Mouse (Mus musculus): Measurements from ENCODE around the gene Hfe. TPM values are rescaled to one million over a fixed set of nuclear protein-coding genes. Genes with fewer than 3 reads are reported as not detected.
"Not testable (repeated sequence)": the region's sequence is repeated elsewhere in the genome, so short reads cannot be mapped to it uniquely, and the experiment has no call there.

Gene Hfe
- total RNA-seq, 2 experiments from 2014 or later: 25.6 to 25.7 TPM

DNA sequence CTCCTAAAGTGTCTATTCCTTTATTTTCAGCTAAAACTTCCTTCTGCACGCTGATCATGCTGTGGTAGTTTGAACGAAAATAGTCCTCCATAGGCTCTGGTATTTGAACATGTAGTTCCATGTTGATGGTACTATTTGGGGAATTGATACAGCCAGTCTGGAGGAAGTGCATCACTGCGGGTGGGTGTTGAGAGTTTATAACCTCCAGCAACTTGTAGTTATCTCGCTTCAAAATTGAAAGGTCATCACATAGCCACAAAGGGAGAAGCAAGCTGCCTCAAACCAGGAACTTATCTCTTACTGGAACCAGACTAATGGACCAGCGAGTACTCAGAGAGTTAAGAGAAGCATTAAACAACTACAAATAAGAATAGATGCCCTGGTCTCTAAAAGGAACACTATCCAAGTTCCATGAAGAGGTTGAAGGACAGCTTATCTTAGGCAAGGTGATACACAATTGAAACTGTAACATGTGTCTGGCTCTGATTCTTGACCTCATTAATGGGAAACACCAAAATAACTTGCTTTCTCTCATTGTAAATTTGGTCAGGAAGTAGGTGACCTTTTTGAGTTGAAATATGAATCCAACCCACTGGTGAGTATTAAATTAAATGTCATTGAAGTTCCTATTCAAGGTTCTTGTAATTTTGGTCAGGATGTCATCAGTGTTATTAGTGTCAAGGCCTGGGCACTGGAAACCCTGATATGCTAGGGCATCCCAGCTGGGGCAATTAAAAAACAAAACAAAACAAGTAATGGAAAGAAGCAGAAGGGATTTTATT, 5.8 kb upstream of the Hfe start:
- no peak for DNase-seq (ENCODE audit: low spot score)

DNA sequence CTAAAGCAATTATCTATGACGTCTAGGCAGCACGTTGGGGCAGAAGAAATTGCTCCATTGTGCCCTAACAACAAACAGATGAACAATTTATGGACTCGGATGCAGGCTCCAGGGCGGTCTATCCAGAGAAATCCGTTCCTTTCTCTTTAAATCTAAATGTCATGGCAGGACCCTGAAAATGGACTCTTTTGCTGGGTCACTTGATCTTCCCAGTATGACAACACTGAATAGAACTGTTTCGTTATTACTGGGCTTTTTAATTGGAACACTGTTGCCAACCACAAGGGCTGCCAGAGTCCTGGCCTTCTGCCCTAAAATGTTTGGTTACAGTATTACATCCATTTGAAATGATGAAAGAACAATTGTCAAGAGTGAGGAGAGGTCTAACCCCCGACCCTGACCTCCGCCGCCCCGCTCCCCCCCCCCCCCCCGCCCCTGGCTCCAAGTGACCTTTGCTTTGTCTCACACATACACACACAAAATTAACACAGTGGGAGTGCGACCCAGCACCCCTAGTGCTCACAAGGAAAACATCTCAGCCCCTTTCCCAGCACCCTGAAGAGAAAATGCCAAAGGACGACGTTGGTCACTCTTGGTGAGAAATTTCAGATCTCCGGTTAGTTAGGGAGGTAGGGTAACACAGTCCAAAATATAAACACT, 810 bp downstream of the Hfe start:
- DNase-seq (ENCODE audit: low spot score): no peak

DNA sequence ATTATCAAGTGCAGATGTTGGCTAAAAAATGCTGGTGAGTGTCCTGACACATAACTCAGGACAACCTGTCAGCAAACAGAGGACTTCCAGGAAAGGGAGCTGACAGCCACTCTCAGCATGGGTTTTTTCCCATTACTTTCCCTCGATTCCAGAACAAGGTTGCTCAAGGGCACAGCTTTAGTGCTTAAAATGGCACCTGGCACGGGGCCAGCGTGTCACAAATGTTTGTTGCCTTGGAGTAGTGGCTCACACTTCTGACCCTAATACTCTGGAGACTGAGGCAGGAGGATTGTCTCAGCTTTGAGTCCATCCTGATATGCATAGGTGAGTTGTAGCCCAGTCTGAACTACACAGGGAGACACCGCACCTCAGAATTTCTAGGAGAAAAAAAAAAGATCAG, 2.0 kb downstream of the Hfe start:
- no peak for DNase-seq (ENCODE audit: low spot score)

DNA sequence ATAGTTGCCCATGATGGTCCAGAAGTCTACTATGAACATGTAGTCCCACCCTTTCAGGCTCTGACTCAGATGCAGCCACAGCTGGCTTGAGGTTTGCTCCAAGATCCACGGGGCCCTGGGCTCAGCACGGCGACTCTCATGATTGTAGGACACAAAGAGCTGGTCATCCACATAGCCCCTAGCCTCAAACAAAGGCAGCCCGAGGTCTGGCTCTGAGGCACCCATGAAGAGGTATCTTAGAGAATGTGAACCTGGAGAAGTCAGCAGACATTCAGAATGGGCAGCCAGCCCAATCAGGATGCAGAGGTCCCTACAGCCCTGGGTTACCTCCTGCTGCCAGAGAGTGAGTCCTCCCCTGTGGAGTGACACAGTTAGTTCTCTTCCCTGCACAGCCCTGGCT, 2.6 kb downstream of the Hfe start:
- no peak for DNase-seq (ENCODE audit: low spot score)

DNA sequence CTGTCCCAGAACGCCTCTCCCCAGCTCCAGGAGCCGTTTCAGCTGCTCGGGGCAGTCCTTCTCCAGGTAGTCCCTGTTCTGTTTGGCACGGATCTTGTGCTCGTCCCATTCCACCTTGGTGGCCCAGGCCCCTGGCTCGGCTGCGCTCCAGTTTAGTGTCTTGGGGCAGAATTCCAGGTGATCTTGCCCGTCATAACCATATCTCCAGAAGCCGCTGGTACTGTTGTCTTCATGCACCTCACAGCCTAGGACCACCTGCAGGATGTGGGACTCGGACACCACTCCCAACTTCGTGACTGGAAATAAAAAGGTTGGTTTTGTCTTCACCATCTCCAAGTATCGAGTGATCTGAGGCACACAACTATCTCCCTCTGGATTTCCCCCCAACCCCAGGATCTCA, 3.9 kb downstream of the Hfe start:
- DNase-seq (ENCODE audit: low spot score): no peak

DNA sequence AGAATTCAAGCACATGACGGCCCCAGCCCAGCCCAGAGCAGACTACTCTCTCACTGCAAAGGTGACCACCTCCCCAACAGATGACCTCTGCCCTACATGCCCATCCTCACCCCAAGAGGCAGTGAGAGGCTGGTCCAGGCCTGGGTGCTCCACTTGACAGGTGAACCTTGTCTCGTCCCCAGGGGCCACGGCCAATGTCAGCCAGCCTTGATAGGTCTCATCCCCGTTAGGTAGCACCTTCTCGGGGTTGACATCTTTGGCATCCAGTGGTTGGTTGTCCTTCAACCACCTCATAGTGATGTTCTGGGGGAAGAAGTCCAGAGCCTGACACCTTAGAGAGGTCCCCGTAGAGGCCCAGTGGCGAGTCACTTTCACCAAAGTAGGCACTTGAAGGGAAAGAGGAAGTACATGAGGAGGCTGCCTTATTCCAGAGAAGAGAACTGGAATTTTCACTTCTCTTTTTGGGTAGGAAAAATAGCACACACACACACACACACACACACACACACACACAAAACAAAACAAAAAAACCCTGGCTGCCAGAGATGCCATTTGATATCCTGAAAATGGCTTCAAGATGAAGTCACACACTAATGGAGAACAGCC, 4.8 kb downstream of the Hfe start:
- DNase-seq (ENCODE audit: low spot score): no peak

DNA sequence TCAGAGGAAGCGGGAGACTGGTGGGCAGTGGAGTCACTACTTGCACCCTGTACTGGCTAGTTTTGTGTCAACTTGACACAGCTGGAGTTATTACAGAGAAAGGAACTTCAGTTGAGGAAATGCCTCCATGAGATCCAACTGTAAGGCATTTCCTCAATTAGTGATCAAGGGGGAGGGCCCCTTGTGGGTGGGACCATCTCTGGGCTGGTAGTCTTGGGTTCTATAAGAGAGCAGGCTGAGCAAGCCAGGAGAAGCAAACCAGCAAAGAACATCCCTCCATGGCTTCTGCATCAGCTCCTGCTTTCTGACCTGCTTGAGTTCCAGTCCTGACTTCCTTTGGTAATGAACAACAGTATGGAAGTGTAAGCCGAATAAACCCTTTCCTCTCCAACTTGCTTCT, 7.9 kb downstream of the Hfe start:
- not testable (repeated sequence) for DNase-seq (ENCODE audit: low spot score)

DNA sequence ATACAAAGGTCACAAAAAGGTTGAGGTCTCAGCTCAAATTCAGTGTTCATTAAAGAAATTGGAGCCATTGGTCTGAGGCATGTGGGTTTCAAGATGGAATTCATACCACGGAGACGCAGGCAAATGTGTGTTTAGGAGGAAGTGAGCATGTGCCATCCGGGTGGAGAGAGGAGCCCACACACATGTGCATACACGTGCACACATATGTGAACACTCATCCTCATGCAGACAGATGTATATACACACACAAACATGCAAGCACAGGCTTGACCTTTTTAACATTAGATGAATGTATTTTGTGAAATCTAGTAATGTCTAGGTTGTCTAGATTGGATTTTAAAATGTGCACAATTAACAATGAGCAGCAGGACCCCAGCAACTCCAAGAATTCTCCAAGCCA, 8.4 kb downstream of the Hfe start:
- DNase-seq (ENCODE audit: low spot score): no peak

DNA sequence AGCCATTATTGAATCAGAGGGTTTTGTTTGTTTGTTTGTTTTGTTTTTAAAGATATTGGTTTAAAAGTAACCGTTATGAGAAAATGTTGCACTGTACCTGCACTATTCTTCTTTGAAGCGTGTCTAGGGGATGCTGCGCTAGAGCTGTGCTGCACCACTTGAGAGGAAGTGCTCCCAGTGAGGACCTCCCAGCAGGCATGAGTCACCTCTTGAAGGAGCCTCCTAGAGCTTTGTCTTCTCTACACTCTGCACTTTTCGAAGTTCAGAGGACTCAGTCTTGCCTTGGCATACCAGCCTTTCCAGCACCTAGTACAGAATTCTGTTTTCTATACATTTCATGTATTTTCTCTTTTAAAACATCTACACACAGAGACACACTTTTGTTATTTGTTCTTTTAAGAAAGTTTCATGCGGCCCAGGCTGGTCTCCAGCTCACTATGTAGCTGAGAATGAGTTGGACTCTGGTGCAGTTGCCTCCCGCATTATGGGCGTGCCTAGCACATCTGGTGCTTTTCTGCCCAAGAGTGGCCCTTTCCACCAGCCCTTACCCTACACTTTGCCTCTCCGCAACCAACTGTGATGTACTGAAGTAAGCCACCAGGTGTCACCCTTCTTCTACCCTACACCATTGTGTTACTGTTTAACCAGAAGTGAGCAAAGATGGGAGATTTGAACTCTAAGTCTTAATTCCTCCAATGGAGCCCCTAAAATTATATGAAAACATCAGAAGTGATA, 9.7 kb downstream of the Hfe start:
- peak; percentile 83 for DNase-seq (ENCODE audit: low spot score)

DNA sequence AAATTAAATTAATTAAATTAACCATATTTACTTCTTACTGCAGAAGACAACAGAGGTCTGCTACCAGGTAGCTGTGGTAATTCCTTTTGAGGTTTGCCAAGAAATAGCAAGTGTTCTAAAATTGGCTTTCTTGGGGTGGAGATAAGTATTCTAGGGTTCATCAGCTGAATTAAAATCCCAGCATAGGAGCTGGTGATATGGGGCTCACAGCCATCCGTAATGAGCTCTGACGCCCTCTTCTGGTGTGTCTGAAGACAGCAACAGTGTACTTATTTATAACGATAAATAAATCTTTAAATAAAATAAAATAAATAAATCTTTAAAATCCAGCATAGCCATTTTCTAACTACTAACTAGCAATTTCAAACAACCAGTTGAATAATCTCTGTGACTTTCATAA, 10.9 kb downstream of the Hfe start:
- no peak for DNase-seq (ENCODE audit: low spot score)

DNA sequence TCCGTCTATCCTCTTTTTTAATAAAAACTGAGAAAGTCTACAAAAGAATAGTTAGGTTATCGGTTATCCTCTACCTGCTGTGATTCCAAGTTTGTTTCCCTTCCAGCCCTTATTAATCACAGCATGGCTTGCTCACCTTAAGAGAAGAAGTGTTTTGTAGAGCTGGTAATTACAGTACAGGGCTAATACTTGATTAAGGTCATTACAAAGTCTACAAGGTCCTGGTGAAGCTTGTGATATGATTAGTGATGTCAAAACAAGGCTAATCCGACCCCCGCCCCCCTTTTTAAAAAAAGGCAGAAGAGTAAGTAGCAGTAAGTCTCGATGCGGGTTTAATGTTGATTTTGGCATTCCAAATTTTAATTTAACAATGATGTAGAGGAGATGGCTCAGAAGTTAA, 11.7 kb downstream of the Hfe start:
- no peak for DNase-seq (ENCODE audit: low spot score)

DNA sequence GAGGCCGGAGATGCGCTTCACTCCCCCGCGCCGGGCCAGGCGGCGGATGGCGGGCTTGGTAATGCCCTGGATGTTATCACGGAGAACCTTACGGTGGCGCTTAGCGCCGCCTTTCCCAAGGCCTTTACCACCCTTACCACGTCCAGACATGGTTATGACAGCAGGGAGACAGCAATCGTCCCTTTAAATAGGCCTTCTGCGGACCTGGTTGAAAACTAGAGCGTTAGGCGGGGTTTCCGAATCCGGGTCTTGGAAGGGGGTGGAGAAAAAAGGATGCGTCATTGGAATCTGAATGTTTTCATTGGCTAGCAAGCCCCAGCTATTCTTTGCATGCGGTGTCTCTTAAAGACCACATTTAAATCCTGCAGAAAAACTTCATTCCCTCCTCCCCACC, 12.4 kb downstream of the Hfe start, which contains the start of gene Hist1h4c:
Hist1h4c (minus strand) TSS at position 155 of the 394 bp plus-strand sequence.
- DNase-seq (ENCODE audit: low spot score): peak; percentile 100

DNA sequence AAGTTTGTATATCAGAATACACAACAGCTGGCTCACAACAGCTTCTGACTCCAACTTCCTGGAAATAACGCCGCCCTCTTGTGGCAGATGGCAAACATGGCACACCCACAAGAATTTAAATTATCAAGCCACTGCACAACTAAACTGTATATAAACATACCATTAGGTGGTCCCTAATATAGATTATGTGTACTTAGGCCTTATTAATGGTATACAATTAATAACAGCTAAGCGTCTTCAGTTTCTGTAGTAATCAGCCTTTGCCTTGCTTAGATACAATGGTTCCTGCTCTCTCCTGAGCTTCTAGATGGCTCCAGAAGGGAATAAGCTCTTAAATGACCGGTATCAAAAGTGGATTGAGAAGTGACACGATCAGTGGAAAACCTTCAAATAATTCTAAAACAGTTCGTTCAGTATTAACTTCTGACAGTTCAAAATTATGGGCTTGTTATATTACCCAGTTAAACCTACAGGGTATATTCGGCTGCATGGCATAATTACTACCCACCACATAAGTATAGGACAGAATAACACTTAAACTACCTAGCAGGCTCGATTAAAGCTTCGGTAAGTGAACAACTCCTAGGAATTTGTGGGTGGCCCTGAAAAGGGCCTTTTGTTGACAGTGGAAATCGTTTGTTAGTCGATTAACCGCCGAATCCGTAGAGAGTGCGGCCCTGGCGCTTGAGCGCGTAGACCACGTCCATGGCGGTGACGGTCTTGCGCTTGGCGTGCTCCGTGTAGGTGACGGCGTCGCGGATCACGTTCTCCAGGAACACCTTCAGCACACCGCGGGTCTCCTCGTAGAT, 13.0 kb downstream of the Hfe start:
- peak; percentile 49 for DNase-seq (ENCODE audit: low spot score)

DNA sequence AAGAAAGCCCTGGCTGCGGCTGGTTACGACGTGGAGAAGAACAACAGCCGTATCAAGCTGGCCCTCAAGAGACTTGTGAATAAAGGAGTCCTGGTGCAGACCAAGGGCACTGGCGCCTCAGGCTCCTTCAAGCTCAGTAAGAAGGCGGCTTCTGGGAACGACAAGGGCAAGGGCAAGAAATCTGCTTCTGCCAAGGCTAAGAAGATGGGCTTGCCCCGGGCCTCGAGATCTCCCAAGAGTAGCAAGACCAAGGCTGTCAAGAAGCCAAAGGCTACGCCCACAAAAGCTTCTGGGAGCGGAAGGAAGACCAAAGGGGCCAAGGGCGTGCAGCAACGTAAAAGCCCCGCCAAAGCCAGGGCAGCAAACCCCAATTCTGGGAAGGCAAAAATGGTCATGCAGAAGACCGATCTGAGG, 14.6 kb downstream of the Hfe start:
- DNase-seq (ENCODE audit: low spot score): no peak

DNA sequence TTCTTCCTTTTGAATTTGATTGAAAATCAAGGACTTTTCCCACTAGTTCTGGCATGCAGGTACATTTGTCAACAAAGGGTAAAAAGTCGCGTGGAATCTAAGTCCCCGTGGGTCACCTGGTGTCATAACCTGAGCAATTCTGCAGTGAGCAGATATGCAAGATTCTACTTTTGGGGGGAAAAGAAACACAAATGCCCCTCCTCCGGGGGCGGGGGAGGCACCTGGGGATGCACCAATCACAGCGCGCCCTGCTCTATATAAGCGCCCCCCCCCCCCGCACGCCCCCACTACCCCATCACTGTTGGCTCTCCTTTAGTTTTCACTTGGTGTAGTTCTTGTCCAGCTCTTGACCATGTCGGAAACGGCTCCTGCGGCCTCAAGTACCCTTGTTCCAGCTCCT, 15.1 kb downstream of the Hfe start, which contains the start of gene Hist1h1t:
Hist1h1t (plus strand) TSS at position 301 of the 400 bp plus-strand sequence.
- no peak for DNase-seq (ENCODE audit: low spot score)

DNA sequence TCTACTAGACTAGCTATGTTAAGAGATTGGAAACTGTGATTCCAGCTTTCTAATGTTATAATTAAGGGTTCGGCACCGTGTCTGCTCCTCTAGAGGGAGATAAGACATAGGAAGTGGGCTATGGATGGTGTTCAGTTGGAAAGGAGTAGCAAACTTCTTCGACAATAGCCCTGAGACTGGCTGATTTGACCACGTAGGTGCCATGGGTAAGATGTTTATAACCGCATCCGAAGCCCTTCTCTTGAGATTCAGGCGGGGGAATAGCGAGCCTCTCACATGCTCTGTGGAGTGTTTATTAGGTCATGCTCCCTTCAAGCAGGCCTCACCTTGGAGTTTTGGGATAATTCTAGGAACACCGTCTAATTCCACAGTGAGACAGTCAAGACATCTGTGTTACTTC, 15.7 kb downstream of the Hfe start:
- DNase-seq (ENCODE audit: low spot score): no peak

DNA sequence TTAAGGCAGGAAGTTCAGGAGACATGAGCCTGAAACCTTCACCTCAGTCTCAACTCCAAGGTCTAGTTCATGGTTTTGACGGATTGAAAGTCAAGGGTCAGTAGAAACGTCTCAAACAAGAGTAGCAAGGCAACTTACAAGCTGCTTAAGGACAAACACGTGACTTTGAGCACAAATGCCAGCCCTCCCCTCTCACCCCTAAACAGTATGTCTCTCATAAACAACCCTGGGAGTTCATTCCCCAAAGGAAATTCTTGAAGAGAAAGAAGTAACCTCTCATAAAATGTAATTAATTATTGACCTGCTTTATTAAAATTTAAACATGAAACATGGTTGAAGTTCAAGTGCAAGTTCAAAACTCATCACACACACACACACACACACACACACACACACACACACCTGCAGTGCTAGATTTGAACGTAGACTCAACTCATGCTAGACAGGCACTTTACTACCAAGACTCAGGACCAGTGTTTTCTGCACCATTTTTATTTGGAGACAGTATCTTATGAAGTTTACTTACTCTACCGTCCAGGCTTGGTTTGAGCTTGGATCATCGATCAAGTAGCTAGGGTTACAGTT, 16.7 kb downstream of the Hfe start:
- DNase-seq (ENCODE audit: low spot score): no peak

DNA sequence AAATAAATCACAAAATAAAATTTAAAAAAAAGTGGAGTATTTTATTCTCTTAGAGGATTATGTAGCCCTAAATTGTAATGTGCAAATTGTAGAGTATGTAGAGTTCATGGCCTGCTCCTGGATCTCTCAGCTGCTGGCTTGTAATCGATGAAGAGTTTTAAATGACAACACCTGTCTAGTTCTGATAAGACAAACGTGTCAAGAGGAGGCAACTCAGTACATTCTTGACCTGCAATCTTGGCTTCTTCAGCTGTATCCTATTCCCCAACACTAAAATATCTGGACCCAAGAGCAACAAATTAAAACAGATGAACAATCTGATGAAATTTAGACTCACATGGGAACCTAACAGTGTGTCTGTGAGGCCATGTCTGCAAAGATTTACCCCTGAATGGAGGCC, 21.2 kb downstream of the Hfe start:
- DNase-seq (ENCODE audit: low spot score): no peak

DNA sequence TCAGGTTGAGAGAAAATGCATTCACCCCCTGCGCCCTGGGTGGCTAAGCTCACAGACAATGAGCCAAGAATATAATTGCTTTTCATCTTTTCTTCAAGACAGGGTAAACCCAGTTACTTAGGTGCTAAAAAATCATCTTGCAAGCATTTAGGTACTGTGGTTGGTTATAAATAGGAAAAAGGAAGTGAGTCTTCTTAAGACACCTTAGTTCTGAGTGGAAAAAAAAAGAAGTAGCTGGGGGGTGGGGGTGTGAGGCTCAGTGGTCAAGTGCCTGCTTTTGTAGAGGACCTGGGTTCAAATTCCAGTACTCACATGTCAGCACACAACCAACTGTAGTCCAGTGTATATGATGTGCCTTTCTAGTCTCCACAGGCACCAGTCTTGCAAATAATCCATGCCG, 21.7 kb downstream of the Hfe start:
- no peak for DNase-seq (ENCODE audit: low spot score)

DNA sequence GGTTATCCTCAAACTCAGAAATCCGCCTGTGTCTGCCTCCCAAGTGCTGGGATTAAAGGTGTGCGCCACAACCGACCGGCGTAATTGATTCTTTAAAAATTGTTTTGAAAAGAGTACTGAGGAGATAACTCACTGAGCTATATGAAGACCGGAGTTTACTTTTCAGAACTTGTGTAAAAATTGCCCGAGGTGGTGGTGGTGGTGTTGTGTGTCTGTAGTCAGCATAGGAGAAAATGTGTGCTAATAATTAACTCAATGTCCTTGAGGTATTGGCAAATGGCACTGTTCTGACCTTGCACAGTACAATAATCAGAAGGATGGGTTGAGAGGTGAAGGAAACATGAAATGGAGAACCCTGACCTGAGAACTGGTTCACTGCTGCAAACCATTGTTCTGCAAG, 22.7 kb downstream of the Hfe start:
- no peak for DNase-seq (ENCODE audit: low spot score)

DNA sequence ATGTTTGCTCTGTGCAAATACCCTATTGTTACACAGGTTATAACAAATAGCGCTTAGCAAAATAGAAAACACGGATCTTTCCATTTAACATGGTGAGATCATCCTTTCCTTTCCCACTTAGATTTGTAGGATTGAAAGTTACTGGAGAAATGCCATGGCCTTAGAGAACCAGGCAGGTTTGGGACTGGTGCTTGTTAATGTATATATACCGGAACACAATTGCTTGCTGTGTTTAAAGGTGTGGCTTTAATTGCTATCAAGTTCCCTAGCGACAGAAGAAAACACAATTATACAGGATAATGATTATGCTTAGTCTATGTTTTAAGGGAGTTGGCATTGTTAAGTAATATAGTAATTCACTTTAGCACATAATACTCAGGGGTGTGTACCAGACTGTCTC, 23.5 kb downstream of the Hfe start:
- no peak for DNase-seq (ENCODE audit: low spot score)

All from gastrocnemius, adult 18-20 months (tissue).